Mouse (Mus musculus): Measurements from ENCODE around the gene Kctd2. TPM values are rescaled to one million over a fixed set of nuclear protein-coding genes. Genes with fewer than 3 reads are reported as not detected.
A peak's percentile ranks its signal among the peaks of the same experiment; 100 is the strongest.

Gene Kctd2
- total RNA-seq, 2 experiments from 2014 or later: 69.2 to 77.4 TPM

- DNase-seq: peak; percentile 69 to 77
Measured at GRCm38 (mm10) chr11:115400630-115401391, 19.1 kb upstream of the Kctd2 start.

GRCm38 (mm10) chr11:115403338-115404124, 16.4 kb upstream of the Kctd2 start, which contains the start of gene Mrpl58:
Gene Mrpl58 (plus strand): TSS chr11:115403752.
- peak; percentile 87 to 88 for DNase-seq

- no peak for DNase-seq
Measured at GRCm38 (mm10) chr11:115405723-115406122, 14.2 kb upstream of the Kctd2 start.

- no peak for DNase-seq
Measured at GRCm38 (mm10) chr11:115406858-115407401, 13.0 kb upstream of the Kctd2 start.

DNA sequence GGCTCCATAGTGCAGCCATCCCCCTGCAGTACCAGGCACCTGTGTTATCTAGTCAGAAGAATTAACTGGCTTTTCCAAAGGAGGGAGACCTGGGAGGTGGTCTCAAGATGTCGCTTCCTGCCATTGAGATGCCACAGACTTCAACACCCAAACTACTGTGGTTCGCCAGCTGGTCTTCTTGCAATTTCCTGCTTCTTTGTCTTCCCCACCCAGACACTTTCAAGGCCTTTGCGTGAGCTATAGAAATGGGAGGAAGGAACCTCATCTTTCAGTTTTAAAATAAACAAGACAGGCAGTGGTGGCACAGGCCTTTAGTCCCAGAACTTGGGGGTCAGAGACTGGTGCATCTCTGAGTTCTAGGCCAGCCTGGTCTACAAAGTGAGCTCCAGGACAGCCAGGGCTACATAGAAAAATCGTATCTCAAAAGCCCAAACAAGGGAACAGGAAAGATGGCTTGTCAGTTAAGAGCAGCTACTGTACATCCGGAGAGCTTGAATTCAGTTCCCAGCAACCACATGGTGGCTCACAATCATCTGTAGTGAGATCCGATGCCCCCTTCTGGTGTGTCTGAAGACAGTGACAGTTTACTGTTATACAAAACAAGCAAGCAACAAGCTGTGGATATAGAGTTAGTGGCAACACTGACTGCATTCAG, 11.5 kb upstream of the Kctd2 start:
- DNase-seq: no peak

- no peak for DNase-seq
Measured at GRCm38 (mm10) chr11:115409556-115409955, 10.4 kb upstream of the Kctd2 start.

DNA sequence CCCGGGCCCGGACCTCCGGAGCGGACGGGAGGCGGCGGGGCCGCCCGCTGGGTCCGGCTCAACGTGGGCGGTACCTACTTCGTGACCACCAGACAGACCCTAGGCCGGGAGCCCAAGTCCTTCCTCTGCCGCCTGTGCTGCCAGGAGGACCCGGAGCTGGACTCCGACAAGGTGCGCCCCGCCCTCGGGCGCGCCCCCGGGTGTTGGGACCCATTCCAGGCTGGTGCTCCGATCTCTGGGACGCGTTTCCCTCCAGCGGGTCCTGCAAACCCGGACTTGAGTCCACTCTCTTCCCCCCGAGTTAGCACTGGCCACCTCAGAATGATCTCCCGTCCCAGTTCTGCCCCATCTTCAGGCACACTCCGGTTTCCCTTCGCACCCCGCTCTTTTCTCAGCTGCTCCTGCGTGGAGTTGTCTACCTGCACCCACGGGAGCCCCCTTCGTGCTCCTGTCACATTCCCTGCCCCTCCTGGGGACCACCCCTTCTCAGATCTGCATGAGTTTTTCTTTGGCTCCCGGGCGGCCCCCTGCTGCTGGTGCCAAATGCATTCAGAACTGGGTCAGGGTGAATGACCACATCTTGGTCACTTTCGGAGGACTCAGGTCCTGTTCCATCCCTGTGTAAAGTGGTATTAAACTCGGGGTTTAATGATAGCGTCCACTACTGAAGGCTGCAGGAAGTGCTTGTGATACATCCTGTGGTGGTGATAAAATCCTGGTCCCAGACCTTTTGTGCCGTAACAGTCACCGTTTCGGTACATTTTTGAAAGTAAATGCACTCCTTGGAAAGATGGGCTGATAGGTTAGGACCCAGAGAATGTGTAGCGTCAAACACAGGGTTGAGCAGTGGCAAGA, 635 bp downstream of the Kctd2 start:
- DNase-seq: peak; percentile 54 to 62

DNA sequence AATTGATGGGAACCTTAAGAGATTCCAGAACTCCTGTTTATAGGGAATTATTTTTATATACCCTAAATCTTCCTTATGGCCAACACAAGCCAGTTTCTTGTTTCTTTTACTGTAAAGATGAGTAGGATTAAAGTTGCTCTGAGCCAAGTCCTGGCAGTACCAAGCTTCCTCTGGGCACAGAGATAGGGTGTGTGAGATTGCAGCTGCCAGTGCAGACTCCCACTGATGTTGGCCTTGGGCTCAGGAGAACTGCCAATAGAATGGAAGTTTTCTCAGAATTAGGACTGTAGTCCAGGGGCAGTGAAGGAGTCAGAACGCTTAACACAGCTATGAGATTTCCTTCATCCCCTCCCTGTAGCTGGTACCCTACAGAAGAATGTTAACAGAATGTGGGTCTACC, 1.4 kb downstream of the Kctd2 start:
- no peak for DNase-seq

DNA sequence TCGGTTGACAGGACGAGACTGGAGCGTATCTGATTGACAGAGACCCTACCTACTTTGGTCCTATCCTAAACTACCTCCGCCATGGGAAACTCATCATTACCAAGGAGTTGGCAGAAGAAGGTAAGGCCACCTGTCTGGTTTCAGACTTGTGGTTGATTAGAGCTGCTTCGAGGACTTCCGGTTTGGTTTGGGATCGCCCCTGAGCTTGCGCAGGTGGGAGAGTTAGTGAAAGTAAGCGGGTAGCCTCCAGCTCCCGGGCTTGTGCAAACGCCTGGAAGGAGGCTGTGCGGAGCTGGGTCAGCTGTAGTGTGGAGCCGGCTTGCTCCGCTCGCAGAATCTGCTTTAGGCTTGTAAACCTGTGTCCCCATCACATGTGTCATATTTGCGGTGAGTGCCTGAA, 2.0 kb downstream of the Kctd2 start:
- no peak for DNase-seq

GRCm38 (mm10) chr11:115423091-115423490, 3.2 kb downstream of the Kctd2 start:
- DNase-seq: no peak

DNA sequence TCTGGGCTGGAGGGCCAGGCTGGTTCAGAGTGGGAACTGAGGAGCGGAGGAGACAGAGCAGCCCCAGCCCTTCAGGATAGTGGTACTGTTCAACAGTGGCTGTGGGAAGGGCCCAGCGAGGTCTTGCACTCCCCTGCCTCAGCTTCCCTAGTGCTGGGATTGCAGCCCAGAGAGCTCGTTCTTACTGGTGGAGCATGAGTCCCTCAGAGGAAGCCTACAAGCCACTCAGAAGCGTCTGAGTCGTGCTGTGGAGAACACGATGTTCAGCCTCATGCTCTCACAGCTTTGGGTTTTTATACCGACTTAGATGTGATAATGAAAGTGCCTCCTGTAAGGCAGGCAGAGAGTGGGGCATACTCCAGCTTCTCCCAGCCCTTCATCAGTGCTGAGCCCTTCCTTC, 4.7 kb downstream of the Kctd2 start:
- no peak for DNase-seq

- DNase-seq: no peak
Measured at GRCm38 (mm10) chr11:115425671-115426070, 5.7 kb downstream of the Kctd2 start.

DNA sequence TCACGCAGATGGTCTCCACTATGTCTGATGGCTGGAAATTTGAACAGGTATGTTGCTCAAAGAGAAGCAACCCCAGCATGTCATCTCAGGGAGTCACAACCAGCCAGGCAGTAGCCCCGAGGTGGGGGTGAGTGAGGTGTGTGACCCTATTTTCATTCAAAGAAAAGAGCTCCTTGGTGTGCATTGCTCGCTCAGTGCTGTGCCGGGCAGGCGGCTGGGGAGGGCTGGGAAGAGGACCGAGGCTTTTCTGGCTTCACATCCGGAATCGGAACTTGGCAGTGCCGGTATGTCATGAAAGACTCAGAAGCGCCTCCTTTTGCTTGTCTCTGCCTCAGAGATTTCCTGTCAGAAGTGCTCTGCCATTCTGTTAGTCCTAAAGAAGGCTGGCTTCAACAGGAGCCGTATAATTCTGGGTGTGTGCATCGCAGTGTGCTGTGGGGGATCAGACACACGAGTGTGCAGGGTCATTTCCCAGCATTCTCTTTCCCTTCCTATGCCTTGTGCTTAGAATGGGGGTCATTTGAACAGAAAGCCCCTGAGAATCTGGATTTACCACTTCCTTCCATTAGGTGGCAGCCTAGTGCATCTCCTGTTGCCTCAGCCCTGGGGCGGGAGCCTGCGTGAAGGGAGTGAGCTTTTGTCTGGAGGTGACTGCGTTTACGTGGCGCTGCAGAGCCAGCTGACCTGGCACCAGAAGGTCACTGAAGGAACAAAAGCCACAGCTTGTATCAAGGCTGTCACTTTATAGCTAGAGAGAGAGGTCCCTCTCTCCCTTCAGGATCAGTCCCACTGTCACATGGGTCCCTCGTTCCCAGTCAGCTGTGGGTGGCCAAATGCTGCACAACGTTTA, 7.8 kb downstream of the Kctd2 start:
- peak; percentile 66 to 71 for DNase-seq

DNA sequence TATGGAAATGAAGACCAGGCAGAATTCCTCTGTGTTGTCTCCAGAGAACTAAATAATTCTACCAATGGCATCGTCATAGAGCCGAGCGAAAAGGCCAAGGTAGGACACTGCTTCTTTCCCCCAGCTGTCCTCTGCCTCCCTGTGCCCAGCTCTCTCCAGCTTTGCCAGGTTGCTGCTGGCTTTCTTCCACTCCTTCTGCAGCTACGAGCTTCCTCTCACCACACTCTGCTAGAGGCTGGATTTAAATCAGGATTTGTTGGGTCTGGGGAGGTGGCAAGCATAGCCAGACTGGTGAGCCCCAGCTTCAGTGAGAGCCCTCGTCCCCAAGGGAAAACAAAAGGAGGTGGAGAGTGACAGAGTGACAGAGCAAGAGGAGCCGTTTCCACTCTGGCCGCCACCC, 9.4 kb downstream of the Kctd2 start:
- no peak for DNase-seq

GRCm38 (mm10) chr11:115430561-115430960, 10.6 kb downstream of the Kctd2 start:
- DNase-seq: no peak

DNA sequence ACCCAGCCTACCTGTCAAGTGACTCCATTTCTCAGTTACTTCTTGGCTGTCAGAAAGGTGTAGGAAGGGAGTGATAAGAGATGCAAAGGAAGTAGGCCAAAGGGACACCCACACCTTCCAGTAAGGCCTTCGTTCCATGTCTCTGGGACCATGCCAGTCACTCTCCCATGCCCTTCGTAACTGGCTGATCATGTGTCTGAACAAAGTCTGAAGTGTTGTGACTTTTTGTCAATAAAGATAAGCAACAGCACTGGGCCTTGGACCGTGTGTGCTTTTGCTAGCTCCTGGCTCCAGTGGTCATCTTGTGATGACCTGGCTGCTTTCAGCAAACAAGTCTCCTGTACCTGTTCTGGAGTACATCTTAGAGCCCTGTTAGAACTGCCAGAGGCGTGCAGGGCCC, 12.9 kb downstream of the Kctd2 start:
- no peak for DNase-seq

DNA sequence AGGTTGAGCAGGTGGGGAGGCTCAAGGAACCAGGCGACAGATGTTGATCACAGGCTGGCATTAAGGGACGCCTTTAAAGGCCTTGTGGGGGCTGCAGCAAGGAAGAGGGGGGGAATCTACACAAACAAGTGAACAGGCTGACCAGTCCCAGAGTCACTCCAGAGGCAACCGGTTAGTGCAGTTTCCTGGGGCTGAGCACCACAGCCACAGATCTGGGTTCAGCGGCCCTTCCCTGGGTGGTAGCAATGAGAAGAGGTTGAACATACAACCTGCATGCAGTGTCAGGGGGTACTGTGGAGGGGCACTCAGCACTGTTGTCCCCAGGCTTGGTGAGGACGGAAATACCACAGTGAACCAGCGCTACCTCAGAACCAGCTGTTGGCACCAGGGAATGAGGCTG, 13.4 kb downstream of the Kctd2 start:
- no peak for DNase-seq

GRCm38 (mm10) chr11:115435596-115436337, 15.8 kb downstream of the Kctd2 start:
- DNase-seq: peak in 1 of 2 experiments; percentile 48

- DNase-seq: no peak
Measured at GRCm38 (mm10) chr11:115437571-115438122, 17.7 kb downstream of the Kctd2 start.

DNA sequence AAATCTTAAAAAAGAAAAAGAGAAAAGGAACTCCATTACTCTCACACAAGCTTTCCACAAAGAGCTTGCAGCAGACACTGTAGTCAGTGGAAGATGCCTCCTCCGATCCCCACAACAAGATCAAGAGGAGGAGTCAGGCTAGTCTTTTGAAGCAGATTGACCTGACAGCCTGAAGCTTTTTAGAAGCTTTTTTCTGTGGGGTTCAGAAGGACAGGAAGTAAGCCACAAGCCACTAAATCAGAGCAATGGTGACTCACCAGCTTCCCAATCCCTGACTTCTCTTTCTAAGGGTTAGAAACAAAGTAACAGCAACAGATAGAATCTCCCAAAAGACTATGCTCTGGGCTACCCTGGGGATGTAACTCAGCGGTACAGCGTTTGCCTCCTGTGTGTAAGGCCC, 19.4 kb downstream of the Kctd2 start:
- no peak for DNase-seq

Data from layer of hippocampus, postnatal 36 days (tissue).